Mouse (Mus musculus): ENCODE results near the gene Naxe.

The Naxe gene

GRCm38 (mm10) chr3:88023192-88024074 is 34.9 kb downstream of the Naxe start:
- TF ChIP-seq GATA4 (IDR thresholded peaks at IDR 0.05; ENCODE audit: insufficient replicate concordance, low read length), result no peak

- TF ChIP-seq GATA4 (IDR thresholded peaks at IDR 0.05; ENCODE audit: insufficient replicate concordance, low read length), result no peak
Observed at GRCm38 (mm10) chr3:88022322-88023191, 35.7 kb downstream of the Naxe start.

- no peak for TF ChIP-seq GATA4 (IDR thresholded peaks at IDR 0.05; ENCODE audit: insufficient replicate concordance, low read length)
Observed at GRCm38 (mm10) chr3:88010634-88011265, 47.5 kb downstream of the Naxe start.

Data from liver, adult (tissue).